Mouse (Mus musculus) CH12.LX (cell line): ENCODE measurements around the gene Csnk2a1. TPM values are rescaled to one million over a fixed set of nuclear protein-coding genes. Genes with fewer than 3 reads are reported as not detected.

ENCODE experiments used
- DNase-seq: peaks from one replicate; pipeline ENCODE4 v3.0.0-alpha.2; 2013; ENCODE audit errors: extremely low read depth
- H3K27ac ChIP-seq: 2 replicates; pipeline ENCODE4 v1.5.1; 2012; ENCODE audit warnings: low read depth, mild to moderate bottlenecking, control low read depth, moderate library complexity; ENCODE audit not compliant: insufficient read depth
- H3K27me3 ChIP-seq: replicated peaks from 2 replicates; pipeline ENCODE3; 2012; ENCODE audit warnings: inconsistent platforms
- H3K36me3 ChIP-seq, 2 experiments: replicated peaks in 1 of 2; 2 replicates each; pipeline versions ENCODE3 to v1.6.1; 2012; ENCODE audit warnings: inconsistent platforms in 1 of 2, low read length in 1 of 2, mild to moderate bottlenecking in 1 of 2, mixed read lengths in 1 of 2, moderate library complexity in 1 of 2; ENCODE audit not compliant: control insufficient read depth in 1 of 2, insufficient read depth in 1 of 2
- H3K4me1 ChIP-seq, 2 experiments: 2 replicates each; pipeline ENCODE4 v1.6.1; 2012; ENCODE audit warnings: inconsistent platforms in 1 of 2, moderate library complexity in 1 of 2; ENCODE audit not compliant: insufficient read depth in 2 of 2, control insufficient read depth in 1 of 2
- H3K4me2 ChIP-seq: 2 replicates; pipeline ENCODE4 v1.6.1; 2012; ENCODE audit warnings: low read depth, mild to moderate bottlenecking, control low read depth; ENCODE audit not compliant: poor library complexity, insufficient read depth, severe bottlenecking
- H3K4me3 ChIP-seq, 3 experiments: fragments of 150-350 bp in 1 of 3; sonication (generic) in 1 of 3; replicated peaks in 1 of 3; 2 replicates each; pipeline versions ENCODE3 to v1.5.1; 2011 to 2012; ENCODE audit warnings: low read depth in 2 of 3, low read length in 2 of 3, mild to moderate bottlenecking in 2 of 3, moderate library complexity in 2 of 3, control low read depth in 1 of 3, improper control_type of control experiment in 1 of 3, inconsistent platforms in 1 of 3, mixed read lengths in 1 of 3; ENCODE audit not compliant: poor library complexity in 1 of 3
- H3K79me2 ChIP-seq: replicated peaks from 2 replicates; pipeline ENCODE4 v1.6.1; 2012; ENCODE audit warnings: mild to moderate bottlenecking, moderate library complexity; ENCODE audit not compliant: control insufficient read depth, poor library complexity, insufficient read depth, severe bottlenecking; ENCODE audit errors: extremely low read depth
- H3K9ac ChIP-seq: 2 replicates; pipeline ENCODE4 v1.6.1; 2012; ENCODE audit warnings: low read depth, mild to moderate bottlenecking, control low read depth, moderate library complexity; ENCODE audit not compliant: insufficient read depth
- H3K9me3 ChIP-seq: replicated peaks from 2 replicates; pipeline ENCODE3; 2012; ENCODE audit warnings: low read length, inconsistent platforms, mixed read lengths
- CHD1 ChIP-seq: IDR thresholded peaks from 2 replicates; pipeline ENCODE4 v1.6.1; 2012; ENCODE audit warnings: low read depth, low read length, improper control_type of control experiment, inconsistent platforms
- CHD2 ChIP-seq: IDR thresholded peaks from 2 replicates; pipeline ENCODE4 v1.6.1; 2011; ENCODE audit warnings: low read length, improper control_type of control experiment
- CTCF ChIP-seq, 2 experiments: IDR thresholded peaks in 1 of 2; conservative IDR thresholded peaks in 1 of 2; 2 replicates each; pipeline ENCODE4 v1.5.1; 2011 to 2012; ENCODE audit warnings: low read depth in 2 of 2, low read length in 2 of 2, improper control_type of control experiment in 1 of 2, inconsistent platforms in 1 of 2, mild to moderate bottlenecking in 1 of 2, moderate library complexity in 1 of 2
- EP300 ChIP-seq: IDR thresholded peaks from 2 replicates; pipeline ENCODE4 v1.6.1; 2011; ENCODE audit warnings: low read length, improper control_type of control experiment
- GABPA ChIP-seq: IDR thresholded peaks from 2 replicates; pipeline ENCODE4 v1.6.1; 2012; ENCODE audit warnings: low read depth, low read length, improper control_type of control experiment, inconsistent platforms; ENCODE audit not compliant: insufficient replicate concordance
- HCFC1 ChIP-seq: IDR thresholded peaks from 2 replicates; pipeline ENCODE4 v1.6.1; 2012; ENCODE audit warnings: low read depth, mild to moderate bottlenecking, inconsistent platforms, low read length, improper control_type of control experiment
- JUND ChIP-seq: conservative IDR thresholded peaks from 2 replicates; pipeline ENCODE4 v1.6.1; 2011; ENCODE audit warnings: low read depth, low read length, improper control_type of control experiment
- MAX ChIP-seq: IDR thresholded peaks from 2 replicates; pipeline ENCODE4 v1.6.1; 2011; ENCODE audit warnings: low read length, improper control_type of control experiment
- MYC ChIP-seq: IDR thresholded peaks from 2 replicates; pipeline ENCODE4 v1.6.1; 2011; ENCODE audit warnings: low read depth, mild to moderate bottlenecking, improper control_type of control experiment, low read length
- NELFE ChIP-seq: IDR thresholded peaks from 2 replicates; pipeline ENCODE4 v1.6.1; 2011; ENCODE audit warnings: low read depth, low read length, improper control_type of control experiment
- NRF1 ChIP-seq: IDR thresholded peaks from 2 replicates; pipeline ENCODE4 v1.6.1; 2014; ENCODE audit warnings: low read depth, mild to moderate bottlenecking, inconsistent platforms, low read length, improper control_type of control experiment, moderate library complexity
- SIN3A ChIP-seq: IDR thresholded peaks from 2 replicates; pipeline ENCODE4 v1.6.1; 2012; ENCODE audit warnings: low read length, improper control_type of control experiment, inconsistent platforms
- SMC3 ChIP-seq: IDR thresholded peaks from 2 replicates; pipeline ENCODE4 v1.6.1; 2011; ENCODE audit warnings: low read depth, low read length, improper control_type of control experiment
- TCF12 ChIP-seq: IDR thresholded peaks from 2 replicates; pipeline ENCODE4 v1.6.1; 2014; ENCODE audit warnings: low read depth, mild to moderate bottlenecking, inconsistent platforms, low read length, improper control_type of control experiment
- USF1 ChIP-seq: IDR thresholded peaks from 2 replicates; pipeline ENCODE4 v1.6.1; 2014; ENCODE audit warnings: low read depth, mild to moderate bottlenecking, inconsistent platforms, low read length, improper control_type of control experiment
- USF2 ChIP-seq: conservative IDR thresholded peaks from 2 replicates; pipeline ENCODE4 v1.6.1; 2011; ENCODE audit warnings: low read depth, low read length, improper control_type of control experiment
- ZC3H11A ChIP-seq: IDR thresholded peaks from 2 replicates; pipeline ENCODE4 v1.6.1; 2012; ENCODE audit warnings: low read depth, mild to moderate bottlenecking, inconsistent platforms, low read length, improper control_type of control experiment
- ZMIZ1 ChIP-seq: IDR thresholded peaks from 2 replicates; pipeline ENCODE4 v1.6.1; 2012; ENCODE audit warnings: low read depth, mild to moderate bottlenecking, inconsistent platforms, low read length, improper control_type of control experiment
- ZNF384 ChIP-seq: IDR thresholded peaks from 2 replicates; pipeline ENCODE4 v1.6.1; 2012; ENCODE audit warnings: low read depth, low read length, improper control_type of control experiment, inconsistent platforms
- dilution Hi-C: fragments of 300-500 bp; cut with MboI; formaldehyde crosslinking; loops from 2 replicates; pipeline ENCODE4 v1.14.3; 2020; ENCODE audit warnings: low sequenced_read_pairs; ENCODE audit not compliant: extremely low pct_unique_long_range_greater_than_20kb, extremely low pct_ligation_motif_present
- in situ Hi-C: fragments of 300-500 bp; cut with MboI; formaldehyde crosslinking; loops from 3 replicates; pipeline ENCODE4 v1.14.3; 2019; ENCODE audit warnings: low sequenced_read_pairs, low pct_ligation_motif_present, low pct_unique_long_range_greater_than_20kb, mixed read lengths
- polyA plus RNA-seq: library from polyadenylated mRNA; unstranded; fragments of >175 nt; gene quantifications from 2 replicates; pipeline ENCODE4 v1.2.1, GENCODE M21; 2012; ENCODE audit warnings: low read depth; ENCODE audit not compliant: insufficient read length
- total RNA-seq, 2 experiments: library from RNA; depleted of rRNA; stranded (reverse); fragments of 300-350 nt in 1 of 2; fragments of >200 nt in 1 of 2; gene quantifications; 2 replicates each; pipeline ENCODE4 v1.2.3; 2012 to 2014

Gene Csnk2a1
- total and polyA plus RNA-seq, 3 experiments, result 79.2 to 145 (median 100) TPM

- no peaks in the 10 kb centered on the region for H3K79me2 ChIP-seq
- H3K9me3 ChIP-seq, result peaks cover 6% of the 10 kb centered on the region
- no peaks in the 10 kb centered on the region for H3K4me1 ChIP-seq
- in situ Hi-C loops (no loop called here), dilution Hi-C loops (no loop called here)
- no peak overlapping the region for H3K27ac ChIP-seq
- TF ChIP-seq SIN3A (no peak), JUND (no peak), CHD1 (no peak), NELFE (no peak), ZC3H11A (no peak), ZNF384 (no peak), CHD2 (no peak), SMC3 (no peak), TCF12 (no peak), HCFC1 (no peak), CTCF (conservative IDR thresholded peaks at IDR 0.05 in 1 of 2, IDR thresholded peaks at IDR 0.05 in 1 of 2; ENCODE audit: low read depth in 2 of 2, low read length in 2 of 2) (no peak), ZMIZ1 (no peak), GABPA (no peak), MAX (no peak), USF2 (no peak), MYC (no peak), NRF1 (no peak), USF1 (no peak)
- H3K4me2 ChIP-seq, result no peak overlapping the region
- H3K36me3 ChIP-seq, result no peaks in the 10 kb centered on the region
- DNase-seq, result no peak
- H3K9ac ChIP-seq, result no peak overlapping the region
- H3K27me3 ChIP-seq, result peaks cover 80% of the 10 kb centered on the region
- no peak overlapping the region for H3K4me3 ChIP-seq
Observed at GRCm38 (mm10) chr2:152178345-152178744, 48.3 kb upstream of the Csnk2a1 start.

- no peaks in the 10 kb centered on the region for H3K79me2 ChIP-seq
- no peaks in the 10 kb centered on the region for H3K4me1 ChIP-seq
- H3K36me3 ChIP-seq, result no peaks in the 10 kb centered on the region
- H3K4me3 ChIP-seq, result no peak overlapping the region
- no peak overlapping the region for H3K27ac ChIP-seq
- H3K9me3 ChIP-seq, result peaks cover 6% of the 10 kb centered on the region
- TF ChIP-seq CTCF (conservative IDR thresholded peaks at IDR 0.05 in 1 of 2, IDR thresholded peaks at IDR 0.05 in 1 of 2; ENCODE audit: low read depth in 2 of 2, low read length in 2 of 2), result no peak
- TF ChIP-seq EP300, result no peak
- H3K27me3 ChIP-seq, result peaks cover 82% of the 10 kb centered on the region
- no peak overlapping the region for H3K9ac ChIP-seq
- dilution Hi-C loops (no loop called here), in situ Hi-C loops (no loop called here)
- no peak for DNase-seq
- H3K4me2 ChIP-seq, result no peak overlapping the region
Observed at GRCm38 (mm10) chr2:152179301-152179700, 47.3 kb upstream of the Csnk2a1 start.
